Mouse (Mus musculus) natural killer cell, adult 2 months (primary cell): ENCODE data around the gene Fbxw9.

Source experiments
- DNase-seq, 2 experiments: peaks; one replicate each; pipeline ENCODE4 v3.0.0; 2022; ENCODE audit warnings: low spot score in 2 of 2

The Fbxw9 gene

DNA sequence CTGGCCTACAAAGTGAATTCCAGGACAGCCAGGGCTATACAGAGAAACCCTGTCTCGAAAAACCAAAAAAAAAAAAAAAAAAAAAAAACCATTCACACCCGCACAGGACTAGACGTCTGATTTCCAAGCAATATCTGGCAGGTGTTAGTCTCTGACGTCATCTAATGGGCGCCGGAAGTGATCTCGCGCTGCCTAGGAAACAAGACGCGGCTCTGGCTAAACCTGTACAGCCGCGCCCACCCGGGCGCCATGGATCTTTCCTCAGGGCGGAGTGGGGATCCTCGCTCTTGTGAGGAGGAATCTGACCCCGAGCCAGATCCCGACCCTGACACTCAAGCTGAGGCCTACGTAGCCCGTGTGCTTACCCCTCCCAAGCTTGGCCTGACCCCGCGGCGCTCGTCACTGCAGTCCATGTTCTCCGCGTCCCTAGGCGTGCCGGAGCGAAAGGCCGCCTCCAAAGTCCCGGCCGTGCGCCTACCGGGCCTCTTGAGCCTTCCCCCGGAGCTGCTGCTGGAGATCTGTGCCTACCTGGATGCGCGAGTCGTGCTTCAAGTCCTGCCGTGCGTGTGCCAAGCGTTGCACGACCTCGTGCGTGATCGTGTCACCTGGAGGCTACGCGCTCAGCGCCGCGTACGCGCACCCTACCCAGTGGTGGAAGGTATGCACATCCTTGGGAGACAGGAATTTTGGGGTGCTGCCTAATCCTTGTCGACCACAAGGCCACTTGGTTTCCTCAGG is at the start of gene Fbxw9:
TSS of gene Fbxw9 (plus strand) at position 177 of the 738 bp plus-strand sequence.
- DNase-seq = peak; percentile 90 to 91

DNA sequence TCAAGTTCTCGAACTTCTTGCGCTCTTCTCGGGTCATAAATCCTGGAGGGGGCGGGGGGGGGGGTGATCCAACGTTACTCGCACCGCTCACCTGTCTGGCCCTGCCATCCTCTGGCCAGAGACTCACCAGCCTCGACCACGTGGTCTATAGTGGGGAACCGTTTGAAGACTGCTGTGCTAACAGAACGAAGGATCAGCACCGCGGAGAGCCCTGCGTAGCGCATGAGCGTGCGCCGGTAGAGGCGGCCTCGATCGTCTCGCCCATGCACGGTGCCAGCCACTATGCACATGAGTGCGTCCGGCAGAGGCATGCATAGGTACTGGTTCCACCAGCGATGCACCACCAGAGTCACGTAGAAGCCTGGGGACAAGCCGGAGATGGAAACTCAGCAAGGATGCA is 48.6 kb upstream of the Fbxw9 start:
- DNase-seq = no peak

- peak; percentile 56 to 71 for DNase-seq
These were observed 46.5 kb upstream of the Fbxw9 start for GRCm38 (mm10) chr8:85013230-85013840.

DNA sequence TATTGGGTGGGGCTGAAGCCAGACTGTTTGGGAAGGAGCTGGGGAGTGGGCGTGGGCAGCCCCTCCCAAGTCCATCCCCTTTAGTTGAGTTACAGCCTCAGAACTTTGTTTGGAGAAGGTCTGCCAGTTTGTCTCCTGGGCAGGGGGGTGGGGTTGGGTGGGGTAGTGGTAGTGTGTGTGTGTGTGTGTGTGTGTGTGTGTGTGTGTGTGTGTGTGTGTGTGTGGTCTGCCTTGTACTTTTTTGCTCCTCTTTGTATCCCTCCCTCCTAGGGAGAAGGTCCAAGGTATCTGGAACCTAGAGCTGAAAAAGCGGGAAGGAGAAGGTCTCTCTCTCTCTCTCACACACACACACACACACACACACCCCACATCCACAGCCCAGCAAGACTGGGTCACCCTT is 45.4 kb upstream of the Fbxw9 start, which contains the start of gene Best2:
TSS of gene Best2 (minus strand) at position 101 of the 400 bp plus-strand sequence.
- DNase-seq = no peak

- DNase-seq = no peak
These were observed 43.1 kb upstream of the Fbxw9 start for GRCm38 (mm10) chr8:85016724-85017123.

DNA sequence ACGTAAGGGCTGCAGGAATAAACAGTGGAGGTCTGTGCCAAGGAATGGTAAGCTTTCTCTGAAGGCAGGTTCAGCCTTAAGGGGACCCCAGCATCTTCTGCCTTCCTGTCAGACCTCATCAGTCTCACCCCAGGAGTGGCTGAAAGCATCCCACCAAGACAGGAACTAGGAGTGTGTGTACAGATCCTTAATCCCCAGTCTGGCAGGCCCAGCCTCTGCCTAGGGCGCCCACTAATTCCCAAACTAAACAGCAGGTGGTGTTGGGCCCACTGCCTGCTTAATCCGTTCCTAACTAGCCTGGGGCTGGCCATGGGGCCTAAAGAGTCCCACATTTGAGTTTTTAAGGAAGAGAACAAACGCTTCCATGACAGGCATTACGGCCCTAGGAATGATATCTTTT is 42.6 kb upstream of the Fbxw9 start:
- no peak for DNase-seq

- no peak for DNase-seq
These were observed 38.3 kb upstream of the Fbxw9 start for GRCm38 (mm10) chr8:85021514-85022055.

GRCm38 (mm10) chr8:85023846-85024245 is 36.0 kb upstream of the Fbxw9 start:
- DNase-seq = no peak

DNA sequence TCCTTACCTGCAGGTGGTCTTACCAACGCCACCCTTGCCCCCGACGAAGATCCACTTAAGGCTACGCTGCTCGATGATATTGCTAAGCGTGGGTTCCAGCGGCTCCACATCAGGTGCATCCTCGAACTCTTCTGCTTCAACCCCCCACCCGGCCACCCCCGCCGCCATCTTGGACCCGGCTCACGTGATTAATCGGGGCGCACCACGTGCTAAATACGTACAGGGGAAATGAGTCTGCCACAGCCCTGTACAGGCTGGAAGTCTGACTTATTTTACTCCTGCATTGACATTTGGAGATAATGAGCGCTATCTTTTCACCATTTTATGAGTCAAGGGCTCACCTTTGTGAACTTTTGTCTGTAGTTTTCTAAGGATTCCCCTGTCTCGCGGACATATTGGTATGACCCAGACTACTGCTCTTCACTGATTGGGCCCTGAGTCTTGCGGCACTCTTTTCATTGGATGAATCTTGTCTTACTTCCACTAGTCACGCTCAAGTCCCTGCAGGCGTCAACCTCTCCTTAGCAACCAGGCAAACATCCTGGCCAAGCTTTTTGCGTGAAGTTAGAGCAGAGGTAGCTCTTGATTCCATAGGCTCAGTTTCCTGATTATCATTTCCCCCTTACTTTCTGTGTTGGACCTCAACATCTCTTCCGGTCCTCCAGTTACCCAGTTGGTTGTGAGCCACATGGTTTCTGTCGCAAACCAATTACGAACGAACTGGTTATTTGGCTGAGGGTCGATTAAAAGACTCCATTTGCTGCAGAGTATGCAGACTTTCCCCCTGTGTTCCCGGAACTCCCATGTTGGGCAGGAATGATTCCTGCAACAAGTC is 34.5 kb upstream of the Fbxw9 start, which contains the start of gene Asna1:
TSS of gene Asna1 (minus strand) at position 184 of the 835 bp plus-strand sequence.
- peak; percentile 86 to 87 for DNase-seq

GRCm38 (mm10) chr8:85026670-85027515 is 33.0 kb upstream of the Fbxw9 start, which contains the start of gene Trir:
Gene Trir (plus strand): TSS chr8:85026823.
- DNase-seq = peak; percentile 94 to 95

- DNase-seq = no peak
These were observed 32.4 kb upstream of the Fbxw9 start for GRCm38 (mm10) chr8:85027516-85027855.

DNA sequence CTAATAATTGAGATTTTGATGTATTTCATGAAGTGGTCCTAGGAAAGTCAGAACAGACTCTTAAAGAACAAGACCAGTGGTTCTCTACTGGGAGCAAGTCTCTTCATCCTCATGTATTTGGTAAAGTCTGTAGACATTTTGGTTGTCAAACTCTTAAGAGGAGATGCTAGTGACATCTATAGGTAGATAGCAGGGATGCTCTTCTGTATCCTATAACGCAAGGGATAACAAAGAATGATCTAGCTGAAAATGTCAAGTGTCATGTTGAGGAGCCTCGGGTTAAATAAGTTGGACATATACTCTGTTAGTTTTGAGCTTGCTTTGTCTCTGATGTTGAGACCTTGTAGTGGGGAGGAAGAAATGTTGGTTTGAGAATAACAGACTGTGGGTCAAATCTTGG is 31.9 kb upstream of the Fbxw9 start:
- DNase-seq = no peak

GRCm38 (mm10) chr8:85029271-85029670 is 30.6 kb upstream of the Fbxw9 start:
- DNase-seq = no peak

GRCm38 (mm10) chr8:85032622-85033311 is 27.1 kb upstream of the Fbxw9 start:
- no peak for DNase-seq

GRCm38 (mm10) chr8:85033867-85034266 is 26.0 kb upstream of the Fbxw9 start:
- no peak for DNase-seq

GRCm38 (mm10) chr8:85034764-85035163 is 25.1 kb upstream of the Fbxw9 start:
- peak; percentile 69 to 84 for DNase-seq

DNA sequence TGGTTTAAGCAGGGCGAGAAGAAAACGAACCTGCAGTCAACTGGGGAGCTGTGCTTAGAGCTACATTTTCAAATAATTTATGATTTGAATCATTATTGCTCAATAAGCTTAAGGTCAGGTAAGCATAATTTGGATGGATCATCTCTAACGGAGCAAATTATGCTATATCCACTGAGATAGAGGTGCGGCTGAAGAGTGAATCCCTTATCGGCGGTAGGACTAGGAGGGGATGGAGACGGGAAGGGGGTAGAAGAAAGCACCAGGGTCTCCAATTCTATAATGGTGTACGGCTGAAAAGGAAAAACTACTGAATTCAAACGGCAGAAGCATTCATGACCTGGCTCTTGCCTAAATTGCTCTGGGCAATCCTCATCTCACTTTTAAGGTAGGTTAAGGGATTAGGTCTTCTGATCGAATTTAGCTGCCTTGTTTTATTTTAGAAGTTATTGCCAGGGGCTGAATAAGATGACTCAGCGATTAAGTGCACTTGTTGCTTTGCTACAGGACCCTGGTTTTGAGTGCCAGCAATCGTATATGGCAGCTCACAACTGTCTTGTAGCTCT is 24.6 kb upstream of the Fbxw9 start:
- DNase-seq = no peak

DNA sequence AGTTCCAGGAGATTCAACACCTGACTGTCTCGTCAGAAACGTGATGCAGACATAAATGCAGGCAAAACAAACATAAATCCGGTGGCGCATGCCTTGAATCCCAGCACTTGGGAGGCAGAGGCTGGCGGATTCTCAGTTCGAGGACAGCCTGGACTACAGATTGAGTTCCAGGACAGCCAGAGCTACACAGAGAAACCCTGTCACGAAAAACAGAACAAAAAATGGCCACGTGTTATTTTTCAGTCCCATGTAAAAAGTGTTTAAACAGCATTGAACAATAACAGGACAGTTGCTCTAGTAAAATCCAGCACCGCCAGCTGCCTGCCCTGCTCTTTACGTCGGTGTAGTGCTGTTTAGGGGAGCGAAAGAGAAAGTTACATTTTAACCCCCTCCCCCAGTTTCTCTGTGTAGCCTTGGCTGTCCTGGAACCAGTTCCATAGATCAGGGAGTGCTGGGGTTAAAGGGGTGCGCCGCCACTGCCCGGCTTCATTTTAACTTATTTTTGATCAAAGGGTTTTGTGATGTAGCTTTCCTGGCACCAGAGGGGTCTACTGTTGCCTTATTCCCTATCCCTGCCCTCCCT is 24.0 kb upstream of the Fbxw9 start:
- DNase-seq = peak in 1 of 2 experiments; percentile 5

DNA sequence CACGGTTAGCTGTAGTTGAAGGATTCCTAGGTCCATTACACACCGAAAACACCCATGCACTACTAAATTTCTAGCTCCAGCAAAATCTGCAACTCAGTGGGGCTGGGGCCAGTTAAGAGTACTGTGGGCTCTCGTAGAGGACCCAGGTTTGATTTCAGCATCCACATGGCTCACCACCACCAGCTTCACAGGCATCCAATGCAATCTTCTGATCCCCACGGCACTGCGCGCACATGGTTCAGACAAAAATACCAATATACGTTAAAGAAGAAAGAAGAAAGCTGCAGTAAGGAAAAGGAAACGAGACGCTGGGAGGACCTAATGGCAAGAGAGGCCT is 23.5 kb upstream of the Fbxw9 start:
- no peak for DNase-seq
